Mouse (Mus musculus): ENCODE results near the gene Cela3b. TPM values are rescaled to one million over a fixed set of nuclear protein-coding genes. Genes with fewer than 3 reads are reported as not detected.
A peak's percentile ranks its signal among the peaks of the same experiment; 100 is the strongest.
"Not testable (repeated sequence)": the region's sequence is repeated elsewhere in the genome, so short reads cannot be mapped to it uniquely, and the experiment has no call there.

The Cela3b gene
- total RNA-seq, 2 experiments from 2014 or later = not detected

- DNase-seq = no peak
Observed at GRCm38 (mm10) chr4:137461981-137462690, 31.8 kb upstream of the Cela3b start.

GRCm38 (mm10) chr4:137461217-137461616 is 30.9 kb upstream of the Cela3b start:
- DNase-seq = no peak

- DNase-seq = no peak
Observed at GRCm38 (mm10) chr4:137460676-137461075, 30.3 kb upstream of the Cela3b start.

- no peak for DNase-seq
Observed at GRCm38 (mm10) chr4:137458861-137459260, 28.5 kb upstream of the Cela3b start.

GRCm38 (mm10) chr4:137458310-137458709 is 28.0 kb upstream of the Cela3b start:
- no peak for DNase-seq

GRCm38 (mm10) chr4:137457292-137457691 is 27.0 kb upstream of the Cela3b start:
- no peak for DNase-seq

GRCm38 (mm10) chr4:137456581-137456980 is 26.2 kb upstream of the Cela3b start:
- no peak for DNase-seq

GRCm38 (mm10) chr4:137454582-137454981 is 24.2 kb upstream of the Cela3b start:
- no peak for DNase-seq

- no peak for DNase-seq
Observed at GRCm38 (mm10) chr4:137453234-137453767, 23.0 kb upstream of the Cela3b start, which contains the start of gene 1700013G24Rik. TSS of gene 1700013G24Rik (plus strand) at chr4:137453284.

- no peak for DNase-seq
Observed at GRCm38 (mm10) chr4:137452190-137452589, 21.9 kb upstream of the Cela3b start.

GRCm38 (mm10) chr4:137449715-137450114 is 19.4 kb upstream of the Cela3b start:
- peak; percentile 61 to 68 for DNase-seq

GRCm38 (mm10) chr4:137449132-137449531 is 18.8 kb upstream of the Cela3b start:
- no peak for DNase-seq

- no peak for DNase-seq
Observed at GRCm38 (mm10) chr4:137448641-137449040, 18.3 kb upstream of the Cela3b start.

- DNase-seq = peak in 1 of 2 experiments; percentile 55
Observed at GRCm38 (mm10) chr4:137448197-137448596, 17.9 kb upstream of the Cela3b start.

GRCm38 (mm10) chr4:137447363-137448196 is 17.2 kb upstream of the Cela3b start:
- DNase-seq = peak; percentile 66 to 73

- DNase-seq = no peak
Observed at GRCm38 (mm10) chr4:137445881-137446280, 15.5 kb upstream of the Cela3b start.

GRCm38 (mm10) chr4:137443625-137444024 is 13.3 kb upstream of the Cela3b start:
- peak; percentile 61 to 93 for DNase-seq

GRCm38 (mm10) chr4:137441332-137441731 is 11.0 kb upstream of the Cela3b start:
- DNase-seq = no peak

- no peak for DNase-seq
Observed at GRCm38 (mm10) chr4:137438842-137439241, 8.5 kb upstream of the Cela3b start.

GRCm38 (mm10) chr4:137436979-137437669 is 6.8 kb upstream of the Cela3b start:
- no peak for DNase-seq

- not testable (repeated sequence) for DNase-seq
Observed at GRCm38 (mm10) chr4:137432700-137433550, 2.6 kb upstream of the Cela3b start.

Data from heart, adult 18-20 months (tissue).